Mouse (Mus musculus) skeletal muscle tissue, adult 2 months (tissue): ENCODE data around the gene Msantd2.

Experiments
- DNase-seq: peaks from one replicate; pipeline ENCODE4 v3.0.0-alpha.2; 2012; ENCODE audit warnings: low read depth, low spot score

The Msantd2 gene

GRCm38 (mm10) chr9:37569231-37569835, 80.2 kb downstream of the Msantd2 start:
- no peak for DNase-seq

DNA sequence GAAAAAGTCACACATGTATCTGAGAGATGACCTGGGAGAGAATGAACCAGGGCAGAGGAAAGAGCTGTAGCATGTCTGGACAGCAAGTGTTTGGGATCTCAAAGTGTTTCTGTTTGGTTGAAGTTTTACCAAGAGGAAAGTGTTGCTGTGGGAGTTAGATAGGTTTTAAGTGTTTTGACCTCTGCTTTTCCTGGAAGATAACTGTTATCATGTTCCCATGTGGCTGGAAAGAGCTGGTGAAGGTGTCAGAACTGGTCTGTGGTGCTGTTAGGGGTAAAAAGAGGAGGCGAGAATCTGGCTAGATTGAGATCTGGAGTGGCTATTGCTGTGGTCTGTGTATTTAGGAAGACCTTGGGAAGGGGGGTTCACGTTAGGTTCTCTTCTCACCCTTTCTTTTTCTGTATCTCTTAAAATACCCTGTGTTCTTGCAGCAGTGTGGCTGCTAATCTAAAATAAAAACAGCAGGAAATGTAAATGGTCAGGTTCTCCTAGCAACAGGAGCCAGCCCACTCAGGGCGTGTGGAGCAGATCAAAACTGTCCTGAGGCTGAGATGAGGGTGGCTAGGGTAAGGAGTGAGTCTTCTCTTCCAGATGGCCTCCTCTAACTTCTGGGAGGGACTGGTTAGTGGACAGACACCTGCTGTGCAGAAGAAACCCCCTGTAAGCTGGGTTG, 83.2 kb downstream of the Msantd2 start:
- DNase-seq: no peak
